Mouse (Mus musculus) brain, embryonic 14.5 days (tissue): Measurements from ENCODE around the gene Sod1.
"Not testable (repeated sequence)": the region's sequence is repeated elsewhere in the genome, so short reads cannot be mapped to it uniquely, and the experiment has no call there.

Experiments
- CTCF ChIP-seq: fragments of 200-500 bp; IDR thresholded peaks from 2 replicates; pipeline ENCODE4 v1.5.1; 2012; ENCODE audit warnings: inconsistent platforms, mild to moderate bottlenecking, moderate library complexity, borderline replicate concordance; ENCODE audit not compliant: insufficient read depth, insufficient read length; ENCODE audit errors: extremely low read depth
- POLR2A ChIP-seq: fragments of 200-500 bp; IDR thresholded peaks from 2 replicates; pipeline ENCODE4 v1.6.1; 2012; ENCODE audit warnings: mild to moderate bottlenecking, inconsistent platforms, borderline replicate concordance; ENCODE audit not compliant: poor library complexity, insufficient read depth, insufficient read length, severe bottlenecking; ENCODE audit errors: extremely low read depth

DNA sequence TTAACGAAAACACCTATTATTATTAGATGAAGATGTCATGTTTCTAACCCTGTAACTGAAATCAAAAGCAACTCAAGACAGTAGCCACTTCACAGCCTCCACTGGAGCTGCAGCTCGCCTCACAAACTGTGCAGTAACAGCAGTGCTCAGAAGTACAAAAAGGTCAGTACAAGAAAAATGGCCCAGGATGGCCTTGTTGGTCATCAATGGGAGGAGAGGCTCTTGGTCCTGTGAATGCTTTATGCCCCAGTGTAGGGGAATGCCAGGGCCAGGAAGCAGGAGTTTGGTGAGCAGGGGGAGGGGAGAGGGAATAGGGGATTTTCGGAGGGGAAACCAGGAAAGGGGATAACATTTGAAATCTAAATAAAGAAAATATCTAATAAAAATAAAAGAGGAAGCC lies 30.7 kb downstream of the Sod1 start:
- not testable (repeated sequence) for TF ChIP-seq POLR2A, CTCF
